Mouse (Mus musculus) liver, adult 2 months (tissue): Measurements from ENCODE around the gene Rap1a.

Experiments used
- CTCF ChIP-seq: fragments of 200-500 bp; IDR thresholded peaks from 2 replicates; pipeline ENCODE4 v1.5.1; 2011; ENCODE audit warnings: low read depth, low read length, control low read depth
- POLR2A ChIP-seq: fragments of 200-500 bp; IDR thresholded peaks from 2 replicates; pipeline ENCODE4 v1.6.1; 2011; ENCODE audit warnings: low read length, control low read depth; ENCODE audit not compliant: insufficient read depth; ENCODE audit errors: extremely low read depth

- no peak for TF ChIP-seq POLR2A
- no peak for TF ChIP-seq CTCF
These were observed 403 bp downstream of the Rap1a start for GRCm38 (mm10) chr3:105800675-105801190.
